Mouse (Mus musculus): ENCODE data around the gene P2ry12.

DNA sequence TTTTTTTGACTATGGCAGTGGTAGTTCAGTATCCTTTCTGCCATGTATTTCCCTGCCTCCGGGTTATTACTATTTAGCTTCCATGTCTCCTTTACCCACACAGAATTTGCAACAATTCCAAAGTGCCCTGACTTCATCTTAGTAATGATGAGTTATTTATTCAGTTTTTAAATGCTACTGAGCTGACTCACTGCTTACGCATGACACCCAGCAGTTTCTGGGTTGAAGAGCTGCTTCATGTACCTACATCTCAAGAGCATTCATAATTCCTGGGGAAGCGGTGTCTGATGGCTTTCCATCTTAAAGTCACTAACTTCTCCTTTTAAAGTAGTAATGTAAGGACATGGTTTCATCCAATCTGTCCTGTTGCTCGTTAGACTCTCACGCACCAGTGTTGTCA, 42.3 kb upstream of the P2ry12 start:
- TF ChIP-seq CTCF (IDR thresholded peaks at IDR 0.05; ENCODE audit: low read depth) (no peak), EP300 (IDR thresholded peaks at IDR 0.05; ENCODE audit: low read depth) (no peak)

All from liver, embryonic 14.5 days (tissue).